Mouse (Mus musculus): ENCODE measurements around the gene Fam19a4. TPM values are rescaled to one million over a fixed set of nuclear protein-coding genes. Genes with fewer than 3 reads are reported as not detected.

The Fam19a4 gene
- not detected in 2 replicates for polyA plus RNA-seq (2014; fragmentation: Nextera tagmentation; extraction: Ambion mirVana)

- Histone ChIP-seq H3K36me3 (ENCODE audit: control insufficient read depth, insufficient read depth, low read length) (no peaks in the 10 kb centered on the region), H3K27me3 (ENCODE audit: control insufficient read depth, insufficient read depth, low read length) (peaks cover 47% of the 10 kb centered on the region), H3K9me3 (ENCODE audit: control insufficient read depth, low read length) (no peaks in the 10 kb centered on the region), H3K9ac (ENCODE audit: low read length) (0 out of 2 replicates have a peak within 1 kb of the TSS, but pooled peaks have one; percentile 13), H3K4me2 (ENCODE audit: low read length) (peak within 1 kb of the TSS; percentile 82), H3K4me3 (ENCODE audit: control insufficient read depth in 1 of 2, insufficient read depth in 1 of 2, low read depth in 1 of 2, low read length in 2 of 2) (peak within 1 kb of the TSS; percentile 41 to 47), H3K27ac (replicated peaks in 1 of 2; ENCODE audit: control insufficient read depth in 1 of 2, insufficient read depth in 1 of 2, low read depth in 2 of 2, low read length in 2 of 2) (no peak within 1 kb of the TSS), H3K4me1 (ENCODE audit: control insufficient read depth in 2 of 2, insufficient read depth in 2 of 2, low read length in 2 of 2) (peaks cover 2 to 5% of the 10 kb centered on the region in 2 experiments; a peak in 3 of 4 replicates)
- peak; percentile 64; the same call in 1 of the 2 replicates for ATAC-seq (ENCODE audit: insufficient number of reproducible peaks, insufficient read depth, low FRiP score, low read depth)
- WGBS, result under 1% methylated on average over 30 of the region's 30 CpGs
Observed at GRCm38 (mm10) chr6:97060074-97060681, at the start of gene Fam19a4. TSS of gene Fam19a4 (minus strand) at chr6:97060413.

- Histone ChIP-seq H3K27ac (replicated peaks in 1 of 2; ENCODE audit: control insufficient read depth in 1 of 2, insufficient read depth in 1 of 2, low read depth in 2 of 2, low read length in 2 of 2) (no peak overlapping the region), H3K36me3 (ENCODE audit: control insufficient read depth, insufficient read depth, low read length) (peaks cover 11% of the 10 kb centered on the region), H3K27me3 (ENCODE audit: control insufficient read depth, insufficient read depth, low read length) (no peaks in the 10 kb centered on the region), H3K4me2 (ENCODE audit: low read length) (no peak overlapping the region), H3K4me3 (ENCODE audit: control insufficient read depth in 1 of 2, insufficient read depth in 1 of 2, low read depth in 1 of 2, low read length in 2 of 2) (no peak overlapping the region), H3K9me3 (ENCODE audit: control insufficient read depth, low read length) (no peaks in the 10 kb centered on the region), H3K9ac (ENCODE audit: low read length) (no peak overlapping the region), H3K4me1 (ENCODE audit: control insufficient read depth in 2 of 2, insufficient read depth in 2 of 2, low read length in 2 of 2) (no peaks in the 10 kb centered on the region)
- 19% methylated on average over 2 of the region's 2 CpGs for WGBS
- ATAC-seq (ENCODE audit: insufficient number of reproducible peaks, insufficient read depth, low FRiP score, low read depth), result no peak
Observed at GRCm38 (mm10) chr6:97106777-97107176, 46.6 kb upstream of the Fam19a4 start.

GRCm38 (mm10) chr6:97106106-97106505 is 45.9 kb upstream of the Fam19a4 start:
- no peak for ATAC-seq (ENCODE audit: insufficient number of reproducible peaks, insufficient read depth, low FRiP score, low read depth)

GRCm38 (mm10) chr6:97104264-97104852 is 44.1 kb upstream of the Fam19a4 start:
- 74% methylated on average over 7 of the region's 7 CpGs for WGBS
- ATAC-seq (ENCODE audit: insufficient number of reproducible peaks, insufficient read depth, low FRiP score, low read depth), result no peak

More at GRCm38 (mm10) chr6:97106106-97106505, 45.9 kb upstream of the Fam19a4 start:
- Histone ChIP-seq H3K4me2 (ENCODE audit: low read length) (no peak overlapping the region), H3K27ac (replicated peaks in 1 of 2; ENCODE audit: control insufficient read depth in 1 of 2, insufficient read depth in 1 of 2, low read depth in 2 of 2, low read length in 2 of 2) (no peak overlapping the region), H3K9ac (ENCODE audit: low read length) (no peak overlapping the region), H3K27me3 (ENCODE audit: control insufficient read depth, insufficient read depth, low read length) (no peaks in the 10 kb centered on the region), H3K4me1 (ENCODE audit: control insufficient read depth in 2 of 2, insufficient read depth in 2 of 2, low read length in 2 of 2) (no peaks in the 10 kb centered on the region), H3K36me3 (ENCODE audit: control insufficient read depth, insufficient read depth, low read length) (peaks cover 4% of the 10 kb centered on the region), H3K9me3 (ENCODE audit: control insufficient read depth, low read length) (no peaks in the 10 kb centered on the region), H3K4me3 (ENCODE audit: control insufficient read depth in 1 of 2, insufficient read depth in 1 of 2, low read depth in 1 of 2, low read length in 2 of 2) (no peak overlapping the region)
- 69% methylated on average over 8 of the region's 8 CpGs for WGBS

GRCm38 (mm10) chr6:97101958-97102702 is 41.9 kb upstream of the Fam19a4 start:
- Histone ChIP-seq H3K4me3 (ENCODE audit: control insufficient read depth in 1 of 2, insufficient read depth in 1 of 2, low read depth in 1 of 2, low read length in 2 of 2) (no peak overlapping the region; a peak in 1 of 4 replicates), H3K36me3 (ENCODE audit: control insufficient read depth, insufficient read depth, low read length) (no peaks in the 10 kb centered on the region), H3K27me3 (ENCODE audit: control insufficient read depth, insufficient read depth, low read length) (no peaks in the 10 kb centered on the region), H3K4me1 (ENCODE audit: control insufficient read depth in 2 of 2, insufficient read depth in 2 of 2, low read length in 2 of 2) (no peaks in the 10 kb centered on the region), H3K27ac (replicated peaks in 1 of 2; ENCODE audit: control insufficient read depth in 1 of 2, insufficient read depth in 1 of 2, low read depth in 2 of 2, low read length in 2 of 2) (no peak overlapping the region), H3K9me3 (ENCODE audit: control insufficient read depth, low read length) (no peaks in the 10 kb centered on the region), H3K4me2 (ENCODE audit: low read length) (peak overlapping the region; percentile 39), H3K9ac (ENCODE audit: low read length) (no peak overlapping the region)
- WGBS, result 10% methylated on average over 15 of the region's 15 CpGs
- ATAC-seq (ENCODE audit: insufficient number of reproducible peaks, insufficient read depth, low FRiP score, low read depth), result no peak

More at GRCm38 (mm10) chr6:97104264-97104852, 44.1 kb upstream of the Fam19a4 start:
- no peaks in the 10 kb centered on the region for H3K9me3 ChIP-seq (ENCODE audit: control insufficient read depth, low read length)
- H3K27ac ChIP-seq (replicated peaks in 1 of 2; ENCODE audit: control insufficient read depth in 1 of 2, insufficient read depth in 1 of 2, low read depth in 2 of 2, low read length in 2 of 2), result no peak overlapping the region
- H3K4me2 ChIP-seq (ENCODE audit: low read length), result no peak overlapping the region
- no peaks in the 10 kb centered on the region for H3K27me3 ChIP-seq (ENCODE audit: control insufficient read depth, insufficient read depth, low read length)
- no peak overlapping the region for H3K9ac ChIP-seq (ENCODE audit: low read length)
- H3K4me1 ChIP-seq (ENCODE audit: control insufficient read depth in 2 of 2, insufficient read depth in 2 of 2, low read length in 2 of 2), result no peaks in the 10 kb centered on the region
- no peaks in the 10 kb centered on the region for H3K36me3 ChIP-seq (ENCODE audit: control insufficient read depth, insufficient read depth, low read length)
- no peak overlapping the region for H3K4me3 ChIP-seq (ENCODE audit: control insufficient read depth in 1 of 2, insufficient read depth in 1 of 2, low read depth in 1 of 2, low read length in 2 of 2)

- H3K4me2 ChIP-seq (ENCODE audit: low read length), result peak overlapping the region; percentile 39
Observed at GRCm38 (mm10) chr6:97101190-97101957, 41.2 kb upstream of the Fam19a4 start.

GRCm38 (mm10) chr6:97082336-97082735 is 22.1 kb upstream of the Fam19a4 start:
- Histone ChIP-seq H3K4me3 (ENCODE audit: control insufficient read depth in 1 of 2, insufficient read depth in 1 of 2, low read depth in 1 of 2, low read length in 2 of 2) (no peak overlapping the region), H3K36me3 (ENCODE audit: control insufficient read depth, insufficient read depth, low read length) (no peaks in the 10 kb centered on the region), H3K9ac (ENCODE audit: low read length) (no peak overlapping the region), H3K27ac (replicated peaks in 1 of 2; ENCODE audit: control insufficient read depth in 1 of 2, insufficient read depth in 1 of 2, low read depth in 2 of 2, low read length in 2 of 2) (no peak overlapping the region), H3K4me1 (ENCODE audit: control insufficient read depth in 2 of 2, insufficient read depth in 2 of 2, low read length in 2 of 2) (no peaks in the 10 kb centered on the region), H3K4me2 (ENCODE audit: low read length) (no peak overlapping the region), H3K9me3 (ENCODE audit: control insufficient read depth, low read length) (0 out of 2 replicates have a peak, but pooled peaks cover 4% of the 10 kb centered on the region), H3K27me3 (ENCODE audit: control insufficient read depth, insufficient read depth, low read length) (no peaks in the 10 kb centered on the region)
- ATAC-seq (ENCODE audit: insufficient number of reproducible peaks, insufficient read depth, low FRiP score, low read depth), result no peak
- WGBS, result 89% methylated on average over 2 of the region's 2 CpGs

More at GRCm38 (mm10) chr6:97101190-97101957, 41.2 kb upstream of the Fam19a4 start:
- Histone ChIP-seq H3K27ac (replicated peaks in 1 of 2; ENCODE audit: control insufficient read depth in 1 of 2, insufficient read depth in 1 of 2, low read depth in 2 of 2, low read length in 2 of 2) (no peak overlapping the region), H3K9me3 (ENCODE audit: control insufficient read depth, low read length) (no peaks in the 10 kb centered on the region), H3K36me3 (ENCODE audit: control insufficient read depth, insufficient read depth, low read length) (no peaks in the 10 kb centered on the region), H3K4me1 (ENCODE audit: control insufficient read depth in 2 of 2, insufficient read depth in 2 of 2, low read length in 2 of 2) (no peaks in the 10 kb centered on the region), H3K27me3 (ENCODE audit: control insufficient read depth, insufficient read depth, low read length) (no peaks in the 10 kb centered on the region), H3K4me3 (ENCODE audit: control insufficient read depth in 1 of 2, insufficient read depth in 1 of 2, low read depth in 1 of 2, low read length in 2 of 2) (no peak overlapping the region; a peak in 1 of 4 replicates), H3K9ac (ENCODE audit: low read length) (no peak overlapping the region)
- 15% methylated on average over 12 of the region's 12 CpGs for WGBS
- ATAC-seq (ENCODE audit: insufficient number of reproducible peaks, insufficient read depth, low FRiP score, low read depth), result no peak
